In the genomic region with DNA sequence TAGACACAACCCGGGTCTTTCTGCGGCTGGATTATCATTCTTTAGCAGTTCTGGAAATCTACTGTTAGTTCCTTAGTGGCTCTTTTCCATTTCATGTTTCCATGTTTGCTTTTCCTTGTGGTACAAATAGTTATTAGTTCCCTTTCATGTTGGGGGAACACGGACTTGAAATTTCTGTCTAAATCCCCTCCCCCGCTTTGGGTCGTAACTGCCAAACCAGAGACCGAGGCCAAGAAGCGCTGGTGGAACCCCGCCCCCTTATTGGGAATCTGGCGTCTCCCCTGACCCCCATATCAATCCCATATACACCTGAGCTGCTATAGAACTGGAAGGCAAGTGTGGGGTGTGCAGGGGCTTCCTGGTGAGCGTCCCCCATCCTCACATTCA, we compare ENCODE assay signal across 8 mouse cellular contexts. TPM values are rescaled to one million over a fixed set of nuclear protein-coding genes. Genes with fewer than 3 reads are reported as not detected.
DNase-seq lines count a peak whose midpoint lies in the region; ATAC-seq and TF ChIP-seq lines count a peak whose summit lies in the region.

No protein-coding gene starts in this region.

- in situ Hi-C loops in ES-E14 (cut with MboI; ENCODE audit: low sequenced_read_pairs in 2 of 2, unreplicated experiment in 2 of 2) = no loop called here

- peaks cover 0 to 8% of the 10 kb centered on the region in 2 experiments; a peak in 3 of 4 replicates for H3K4me1 ChIP-seq in ES-E14 (ENCODE audit: control insufficient read depth in 2 of 2, insufficient read depth in 2 of 2, low read length in 2 of 2, poor library complexity in 1 of 2)
- H3K4me1 ChIP-seq in heart, embryonic 15.5 days (replicated peaks) = peaks cover 43% of the 10 kb centered on the region
- H3K4me1 ChIP-seq in liver, embryonic 13.5 days (replicated peaks) = peaks cover 63% of the 10 kb centered on the region

- peak; percentile 71 for DNase-seq in cerebellum, adult 11-12 months
- DNase-seq in cerebellum, postnatal 4 days (ENCODE audit: low spot score in 2 of 2) = no peak
- DNase-seq in ES-E14 (ENCODE audit: low read depth, low spot score) = no peak
- no peak for DNase-seq in liver, embryonic 13.5 days
- DNase-seq in c-Kit-positive CD71-positive TER-119-positive erythroid progenitor cells, embryonic 14.5 days (ENCODE audit: low spot score) = no peak
- DNase-seq in gastrocnemius, postnatal 25 days = no peak
- no peak for DNase-seq in right cerebral cortex, postnatal 4 days

- no peaks in the 10 kb centered on the region for H3K36me3 ChIP-seq in ES-E14 (ENCODE audit: control insufficient read depth, insufficient read depth, low read length, poor library complexity, severe bottlenecking)
- no peaks in the 10 kb centered on the region for H3K36me3 ChIP-seq in heart, embryonic 15.5 days
- H3K36me3 ChIP-seq in liver, embryonic 13.5 days = 0 out of 2 replicates have a peak, but pooled peaks cover 5% of the 10 kb centered on the region

- H3K4me3 ChIP-seq in ES-E14 (ENCODE audit: insufficient read depth in 1 of 2, low read depth in 1 of 2, low read length in 2 of 2, poor library complexity in 1 of 2, severe bottlenecking in 1 of 2) = peak overlapping the region; percentile 64 to 72
- H3K4me3 ChIP-seq in heart, embryonic 15.5 days = peak overlapping the region; percentile 73
- H3K4me3 ChIP-seq in liver, embryonic 13.5 days (replicated peaks) = peak overlapping the region; percentile 65

- WGBS in heart, embryonic 15.5 days = 3% methylated on average over 10 of the region's 10 CpGs
- 2% methylated on average over 10 of the region's 10 CpGs for WGBS in liver, embryonic 13.5 days (ENCODE audit: insufficient replicate concordance)

- H3K27me3 ChIP-seq in heart, embryonic 15.5 days = no peaks in the 10 kb centered on the region
- peaks cover 31% of the 10 kb centered on the region for H3K27me3 ChIP-seq in liver, embryonic 13.5 days

- H3K4me2 ChIP-seq in heart, embryonic 15.5 days = peak overlapping the region; percentile 96
- H3K4me2 ChIP-seq in liver, embryonic 13.5 days = peak overlapping the region; percentile 94

- H3K9ac ChIP-seq in ES-E14 (ENCODE audit: insufficient read depth, low read depth, low read length, poor library complexity, severe bottlenecking) = no peak overlapping the region; the same call in 1 of the 2 replicates
- peak overlapping the region; percentile 63 for H3K9ac ChIP-seq in heart, embryonic 15.5 days
- peak overlapping the region; percentile 78 for H3K9ac ChIP-seq in liver, embryonic 13.5 days

- H3K9me3 ChIP-seq in ES-E14 (ENCODE audit: control insufficient read depth, insufficient read depth, low read depth, low read length) = no peaks in the 10 kb centered on the region
- H3K9me3 ChIP-seq in heart, embryonic 15.5 days (replicated peaks) = no peaks in the 10 kb centered on the region
- H3K9me3 ChIP-seq in liver, embryonic 13.5 days (replicated peaks) = no peaks in the 10 kb centered on the region

- no peak for ATAC-seq in heart, embryonic 15.5 days (replicated peaks; ENCODE audit: insufficient number of reproducible peaks, insufficient read depth, low FRiP score, low read depth)
- ATAC-seq in liver, embryonic 13.5 days (ENCODE audit: low read depth) = no peak

- H3K27ac ChIP-seq in ES-E14 (ENCODE audit: insufficient read depth, low read depth, low read length, poor library complexity, severe bottlenecking) = no peak overlapping the region
- peak overlapping the region; percentile 94 for H3K27ac ChIP-seq in heart, embryonic 15.5 days
- H3K27ac ChIP-seq in liver, embryonic 13.5 days = peak overlapping the region; percentile 83; the same call in 1 of the 2 replicates

TF ChIP-seq in ES-E14, 5 proteins besides CTCF, POLR2A, EP300 and RAD21:
- TF ChIP-seq ZC3H11A (IDR thresholded peaks at IDR 0.05; ENCODE audit: borderline replicate concordance, low read depth, low read length) (no peak), HCFC1 (IDR thresholded peaks at IDR 0.05; ENCODE audit: borderline replicate concordance, insufficient read depth, low read length) (no peak), MAFK (IDR thresholded peaks at IDR 0.05; ENCODE audit: insufficient read depth, low read depth, low read length) (no peak), CHD2 (IDR thresholded peaks at IDR 0.05; ENCODE audit: low read depth, low read length) (no peak)

RNA-seq across cellular contexts. Expression of a gene that starts 0.8 kb away (rescaled TPM):
- total RNA-seq in ES-E14 (2012; rRNA removed) = 11.8 and 13.0 TPM in 2 replicates
- polyA plus RNA-seq in heart, embryonic 15.5 days (2015; fragmentation: Nextera tagmentation; extraction: Ambion mirVana) = 2.3 and 3.0 TPM in 2 replicates
- polyA plus RNA-seq in liver, embryonic 13.5 days (2015; fragmentation: Nextera tagmentation; extraction: Ambion mirVana) = 0.97 and 1.8 TPM in 2 replicates
- 10 to 100 TPM; 23.0 to 23.7 TPM for total RNA-seq in gastrocnemius, postnatal 25 days (2021)

RNA-seq across cellular contexts. Expression of a gene that starts 7.2 kb away (rescaled TPM):
- total RNA-seq in ES-E14 (2012; rRNA removed) = not detected in 2 replicates
- polyA plus RNA-seq in heart, embryonic 15.5 days (2015; fragmentation: Nextera tagmentation; extraction: Ambion mirVana) = 1.7 TPM in 1 of 2 replicates, not detected in the other
- polyA plus RNA-seq in liver, embryonic 13.5 days (2015; fragmentation: Nextera tagmentation; extraction: Ambion mirVana) = not detected in 2 replicates
- 1 to 10 TPM in 1 of 2 experiments, not detected in 1; 1.2 TPM for total RNA-seq in gastrocnemius, postnatal 25 days (2021)

RNA-seq across cellular contexts. Expression of a gene that starts 16.3 kb away (rescaled TPM):
- total RNA-seq in ES-E14 (2012; rRNA removed) = 20.3 and 20.9 TPM in 2 replicates
- polyA plus RNA-seq in heart, embryonic 15.5 days (2015; fragmentation: Nextera tagmentation; extraction: Ambion mirVana) = 34.0 and 35.1 TPM in 2 replicates
- 18.0 and 18.7 TPM in 2 replicates for polyA plus RNA-seq in liver, embryonic 13.5 days (2015; fragmentation: Nextera tagmentation; extraction: Ambion mirVana)
- 10 to 100 TPM; 43.3 to 44.5 TPM for total RNA-seq in gastrocnemius, postnatal 25 days (2021)

RNA-seq across cellular contexts. Expression of a gene that starts 22.8 kb away (rescaled TPM):
- total RNA-seq in ES-E14 (2012; rRNA removed) = 162 and 190 TPM in 2 replicates
- polyA plus RNA-seq in heart, embryonic 15.5 days (2015; fragmentation: Nextera tagmentation; extraction: Ambion mirVana) = 266 and 291 TPM in 2 replicates
- 282 and 301 TPM in 2 replicates for polyA plus RNA-seq in liver, embryonic 13.5 days (2015; fragmentation: Nextera tagmentation; extraction: Ambion mirVana)
- 1 to 10 TPM; 3.1 to 3.4 TPM for total RNA-seq in gastrocnemius, postnatal 25 days (2021)

RNA-seq across cellular contexts. Expression of a gene that starts 22.8 kb away (rescaled TPM):
- total RNA-seq in ES-E14 (2012; rRNA removed) = 66.9 and 72.0 TPM in 2 replicates
- polyA plus RNA-seq in heart, embryonic 15.5 days (2015; fragmentation: Nextera tagmentation; extraction: Ambion mirVana) = 60.6 and 79.9 TPM in 2 replicates
- 42.3 and 51.4 TPM in 2 replicates for polyA plus RNA-seq in liver, embryonic 13.5 days (2015; fragmentation: Nextera tagmentation; extraction: Ambion mirVana)
- 10 to 100 TPM; 21.1 to 23.8 TPM for total RNA-seq in gastrocnemius, postnatal 25 days (2021)
